Mouse (Mus musculus): Measurements from ENCODE around the gene Krtap5-1. TPM values are rescaled to one million over a fixed set of nuclear protein-coding genes. Genes with fewer than 3 reads are reported as not detected.
"Not testable (repeated sequence)": the region's sequence is repeated elsewhere in the genome, so short reads cannot be mapped to it uniquely, and the experiment has no call there.

The Krtap5-1 gene
- total RNA-seq, 1 experiment from 2014 or later, result not detected

- no peak for ATAC-seq (ENCODE audit: extremely low read depth, insufficient number of reproducible peaks, low FRiP score, poor library complexity, severe bottlenecking)
Measured at GRCm38 (mm10) chr7:142314600-142315285, 17.8 kb upstream of the Krtap5-1 start.

- ATAC-seq (ENCODE audit: extremely low read depth, insufficient number of reproducible peaks, low FRiP score, poor library complexity, severe bottlenecking), result not testable (repeated sequence)
Measured at GRCm38 (mm10) chr7:142303929-142304328, 7.0 kb upstream of the Krtap5-1 start.

GRCm38 (mm10) chr7:142303249-142303648 is 6.3 kb upstream of the Krtap5-1 start, which contains the start of gene Krtap5-4:
Gene Krtap5-4 (plus strand): TSS chr7:142303549.
- no peak for ATAC-seq (ENCODE audit: extremely low read depth, insufficient number of reproducible peaks, low FRiP score, poor library complexity, severe bottlenecking)

- not testable (repeated sequence) for ATAC-seq (ENCODE audit: extremely low read depth, insufficient number of reproducible peaks, low FRiP score, poor library complexity, severe bottlenecking)
Measured at GRCm38 (mm10) chr7:142296108-142296507, 810 bp downstream of the Krtap5-1 start.

GRCm38 (mm10) chr7:142295418-142295817 is 1.5 kb downstream of the Krtap5-1 start:
- no peak for ATAC-seq (ENCODE audit: extremely low read depth, insufficient number of reproducible peaks, low FRiP score, poor library complexity, severe bottlenecking)

- peak; percentile 67; the same call in 1 of the 2 replicates for ATAC-seq (ENCODE audit: extremely low read depth, insufficient number of reproducible peaks, low FRiP score, poor library complexity, severe bottlenecking)
Measured at GRCm38 (mm10) chr7:142293851-142294250, 3.1 kb downstream of the Krtap5-1 start.

GRCm38 (mm10) chr7:142285910-142286612 is 10.9 kb downstream of the Krtap5-1 start:
- ATAC-seq (ENCODE audit: extremely low read depth, insufficient number of reproducible peaks, low FRiP score, poor library complexity, severe bottlenecking), result not testable (repeated sequence)

GRCm38 (mm10) chr7:142285130-142285835 is 11.6 kb downstream of the Krtap5-1 start:
- ATAC-seq (ENCODE audit: extremely low read depth, insufficient number of reproducible peaks, low FRiP score, poor library complexity, severe bottlenecking), result no peak

GRCm38 (mm10) chr7:142284615-142285080 is 12.3 kb downstream of the Krtap5-1 start:
- ATAC-seq (ENCODE audit: extremely low read depth, insufficient number of reproducible peaks, low FRiP score, poor library complexity, severe bottlenecking), result peak; percentile 48

- ATAC-seq (ENCODE audit: extremely low read depth, insufficient number of reproducible peaks, low FRiP score, poor library complexity, severe bottlenecking), result peak; percentile 61
Measured at GRCm38 (mm10) chr7:142284023-142284591, 12.8 kb downstream of the Krtap5-1 start.

- ATAC-seq (ENCODE audit: extremely low read depth, insufficient number of reproducible peaks, low FRiP score, poor library complexity, severe bottlenecking), result not testable (repeated sequence)
Measured at GRCm38 (mm10) chr7:142282847-142283246, 14.1 kb downstream of the Krtap5-1 start.

GRCm38 (mm10) chr7:142279291-142279690 is 17.6 kb downstream of the Krtap5-1 start:
- not testable (repeated sequence) for ATAC-seq (ENCODE audit: extremely low read depth, insufficient number of reproducible peaks, low FRiP score, poor library complexity, severe bottlenecking)

- peak; percentile 65; the same call in 1 of the 2 replicates for ATAC-seq (ENCODE audit: extremely low read depth, insufficient number of reproducible peaks, low FRiP score, poor library complexity, severe bottlenecking)
Measured at GRCm38 (mm10) chr7:142278183-142278582, 18.7 kb downstream of the Krtap5-1 start.

GRCm38 (mm10) chr7:142274263-142274662 is 22.7 kb downstream of the Krtap5-1 start, which contains the start of gene Gm4559:
Gene Gm4559 (minus strand): TSS chr7:142274363.
- not testable (repeated sequence) for ATAC-seq (ENCODE audit: extremely low read depth, insufficient number of reproducible peaks, low FRiP score, poor library complexity, severe bottlenecking)

- ATAC-seq (ENCODE audit: extremely low read depth, insufficient number of reproducible peaks, low FRiP score, poor library complexity, severe bottlenecking), result not testable (repeated sequence)
Measured at GRCm38 (mm10) chr7:142258254-142258653, 38.7 kb downstream of the Krtap5-1 start, which contains the start of gene Gm2431. Gene Gm2431 (minus strand): TSS chr7:142258354.

GRCm38 (mm10) chr7:142255517-142255916 is 41.4 kb downstream of the Krtap5-1 start:
- 0 out of 2 replicates have a peak, but pooled peaks have one; percentile 23 for ATAC-seq (ENCODE audit: extremely low read depth, insufficient number of reproducible peaks, low FRiP score, poor library complexity, severe bottlenecking)

GRCm38 (mm10) chr7:142249824-142250223 is 47.1 kb downstream of the Krtap5-1 start:
- no peak for ATAC-seq (ENCODE audit: extremely low read depth, insufficient number of reproducible peaks, low FRiP score, poor library complexity, severe bottlenecking)
